Mouse (Mus musculus): ENCODE results near the gene Cox17. TPM values are rescaled to one million over a fixed set of nuclear protein-coding genes. Genes with fewer than 3 reads are reported as not detected.

Gene Cox17
- polyA plus RNA-seq, 1 experiment from 2014 or later = 497 TPM

- ATAC-seq (replicated peaks; ENCODE audit: low FRiP score) (no peak), DNase-seq (ENCODE audit: low spot score) (no peak)
- 84% methylated on average over 8 of the region's 8 CpGs for WGBS
- Histone ChIP-seq H3K27ac (ENCODE audit: low read depth, low read length) (peak overlapping the region; percentile 83), H3K4me2 (peak overlapping the region; percentile 30; the same call in 1 of the 2 replicates), H3K36me3 (ENCODE audit: control insufficient read depth, insufficient read depth, low read length) (no peaks in the 10 kb centered on the region), H3K9me3 (ENCODE audit: control insufficient read depth, low read length) (no peaks in the 10 kb centered on the region), H3K4me1 (replicated peaks; ENCODE audit: control insufficient read depth, insufficient read depth, low read length) (peaks cover 57% of the 10 kb centered on the region), H3K4me3 (ENCODE audit: low read depth, low read length) (no peak overlapping the region), H3K27me3 (replicated peaks; ENCODE audit: control insufficient read depth, insufficient read depth, low read length) (no peaks in the 10 kb centered on the region), H3K9ac (ENCODE audit: low read depth, low read length) (peak overlapping the region; percentile 48)
Observed at GRCm38 (mm10) chr16:38370633-38371374, 24.0 kb downstream of the Cox17 start.

GRCm38 (mm10) chr16:38371705-38372296 lies 25.0 kb downstream of the Cox17 start:
- Histone ChIP-seq H3K4me1 (replicated peaks; ENCODE audit: control insufficient read depth, insufficient read depth, low read length) (peaks cover 66% of the 10 kb centered on the region), H3K36me3 (ENCODE audit: control insufficient read depth, insufficient read depth, low read length) (no peaks in the 10 kb centered on the region), H3K27ac (ENCODE audit: low read depth, low read length) (peak overlapping the region; percentile 83), H3K9ac (ENCODE audit: low read depth, low read length) (peak overlapping the region; percentile 52), H3K4me2 (peak overlapping the region; percentile 58), H3K9me3 (ENCODE audit: control insufficient read depth, low read length) (no peaks in the 10 kb centered on the region), H3K27me3 (replicated peaks; ENCODE audit: control insufficient read depth, insufficient read depth, low read length) (no peaks in the 10 kb centered on the region), H3K4me3 (ENCODE audit: low read depth, low read length) (peak overlapping the region; percentile 34)
- DNase-seq (ENCODE audit: low spot score) (no peak), ATAC-seq (replicated peaks; ENCODE audit: low FRiP score) (peak; percentile 96)
- 49% methylated on average over 15 of the region's 15 CpGs for WGBS

- Histone ChIP-seq H3K36me3 (ENCODE audit: control insufficient read depth, insufficient read depth, low read length) (no peaks in the 10 kb centered on the region), H3K27ac (ENCODE audit: low read depth, low read length) (peak overlapping the region; percentile 83; the same call in 1 of the 2 replicates), H3K4me1 (replicated peaks; ENCODE audit: control insufficient read depth, insufficient read depth, low read length) (peaks cover 70% of the 10 kb centered on the region), H3K4me2 (peak overlapping the region; percentile 58), H3K9me3 (ENCODE audit: control insufficient read depth, low read length) (no peaks in the 10 kb centered on the region), H3K4me3 (ENCODE audit: low read depth, low read length) (peak overlapping the region; percentile 34; the same call in 1 of the 2 replicates), H3K27me3 (replicated peaks; ENCODE audit: control insufficient read depth, insufficient read depth, low read length) (no peaks in the 10 kb centered on the region), H3K9ac (ENCODE audit: low read depth, low read length) (no peak overlapping the region; the same call in 1 of the 2 replicates)
- no peak for DNase-seq (ENCODE audit: low spot score)
- ATAC-seq (replicated peaks; ENCODE audit: low FRiP score) = no peak
- WGBS = 83% methylated on average over 4 of the region's 4 CpGs
Observed at GRCm38 (mm10) chr16:38372876-38373275, 26.1 kb downstream of the Cox17 start.

- H3K9ac ChIP-seq (ENCODE audit: low read depth, low read length) = no peak overlapping the region
Observed at GRCm38 (mm10) chr16:38373439-38373838, 26.6 kb downstream of the Cox17 start.

GRCm38 (mm10) chr16:38373941-38374340 lies 27.1 kb downstream of the Cox17 start:
- Histone ChIP-seq H3K9ac (ENCODE audit: low read depth, low read length) (no peak overlapping the region), H3K4me2 (peak overlapping the region; percentile 58), H3K36me3 (ENCODE audit: control insufficient read depth, insufficient read depth, low read length) (no peaks in the 10 kb centered on the region), H3K9me3 (ENCODE audit: control insufficient read depth, low read length) (no peaks in the 10 kb centered on the region), H3K4me1 (replicated peaks; ENCODE audit: control insufficient read depth, insufficient read depth, low read length) (peaks cover 69% of the 10 kb centered on the region), H3K27me3 (replicated peaks; ENCODE audit: control insufficient read depth, insufficient read depth, low read length) (no peaks in the 10 kb centered on the region), H3K27ac (ENCODE audit: low read depth, low read length) (no peak overlapping the region), H3K4me3 (ENCODE audit: low read depth, low read length) (peak overlapping the region; percentile 13; the same call in 1 of the 2 replicates)
- ATAC-seq (replicated peaks; ENCODE audit: low FRiP score) (no peak), DNase-seq (ENCODE audit: low spot score) (no peak)
- WGBS = 83% methylated on average over 16 of the region's 16 CpGs

More at GRCm38 (mm10) chr16:38373439-38373838, 26.6 kb downstream of the Cox17 start:
- WGBS = 66% methylated on average over 10 of the region's 10 CpGs
- Histone ChIP-seq H3K4me2 (peak overlapping the region; percentile 58), H3K4me3 (ENCODE audit: low read depth, low read length) (no peak overlapping the region), H3K9me3 (ENCODE audit: control insufficient read depth, low read length) (no peaks in the 10 kb centered on the region), H3K27me3 (replicated peaks; ENCODE audit: control insufficient read depth, insufficient read depth, low read length) (no peaks in the 10 kb centered on the region), H3K4me1 (replicated peaks; ENCODE audit: control insufficient read depth, insufficient read depth, low read length) (peaks cover 68% of the 10 kb centered on the region), H3K36me3 (ENCODE audit: control insufficient read depth, insufficient read depth, low read length) (no peaks in the 10 kb centered on the region), H3K27ac (ENCODE audit: low read depth, low read length) (0 out of 2 replicates have a peak overlapping the region, but pooled peaks have one; percentile 6)
- ATAC-seq (replicated peaks; ENCODE audit: low FRiP score) (no peak), DNase-seq (ENCODE audit: low spot score) (no peak)

GRCm38 (mm10) chr16:38374379-38375140 lies 27.8 kb downstream of the Cox17 start:
- WGBS = 62% methylated on average over 10 of the region's 10 CpGs
- Histone ChIP-seq H3K4me3 (ENCODE audit: low read depth, low read length) (peak overlapping the region; percentile 36), H3K27ac (ENCODE audit: low read depth, low read length) (peak overlapping the region; percentile 45; the same call in 1 of the 2 replicates)

GRCm38 (mm10) chr16:38375182-38375581 lies 28.4 kb downstream of the Cox17 start:
- peak overlapping the region; percentile 36 for H3K4me3 ChIP-seq (ENCODE audit: low read depth, low read length)
- peaks cover 61% of the 10 kb centered on the region for H3K4me1 ChIP-seq (replicated peaks; ENCODE audit: control insufficient read depth, insufficient read depth, low read length)
- DNase-seq (ENCODE audit: low spot score) (no peak), ATAC-seq (replicated peaks; ENCODE audit: low FRiP score) (no peak; the same call in 1 of the 2 replicates)
- H3K9me3 ChIP-seq (ENCODE audit: control insufficient read depth, low read length) = no peaks in the 10 kb centered on the region
- peak overlapping the region; percentile 39 for H3K9ac ChIP-seq (ENCODE audit: low read depth, low read length)
- H3K27ac ChIP-seq (ENCODE audit: low read depth, low read length) = peak overlapping the region; percentile 47; the same call in 1 of the 2 replicates
- WGBS = 41% methylated on average over 7 of the region's 7 CpGs
- H3K27me3 ChIP-seq (replicated peaks; ENCODE audit: control insufficient read depth, insufficient read depth, low read length) = no peaks in the 10 kb centered on the region
- no peaks in the 10 kb centered on the region for H3K36me3 ChIP-seq (ENCODE audit: control insufficient read depth, insufficient read depth, low read length)
- peak overlapping the region; percentile 58 for H3K4me2 ChIP-seq

More at GRCm38 (mm10) chr16:38374379-38375140, 27.8 kb downstream of the Cox17 start:
- H3K4me2 ChIP-seq = peak overlapping the region; percentile 58
- no peaks in the 10 kb centered on the region for H3K9me3 ChIP-seq (ENCODE audit: control insufficient read depth, low read length)
- ATAC-seq (replicated peaks; ENCODE audit: low FRiP score) = no peak
- H3K4me1 ChIP-seq (replicated peaks; ENCODE audit: control insufficient read depth, insufficient read depth, low read length) = peaks cover 66% of the 10 kb centered on the region
- no peaks in the 10 kb centered on the region for H3K36me3 ChIP-seq (ENCODE audit: control insufficient read depth, insufficient read depth, low read length)
- no peaks in the 10 kb centered on the region for H3K27me3 ChIP-seq (replicated peaks; ENCODE audit: control insufficient read depth, insufficient read depth, low read length)
- no peak for DNase-seq (ENCODE audit: low spot score)
- peak overlapping the region; percentile 32 for H3K9ac ChIP-seq (ENCODE audit: low read depth, low read length)

- ATAC-seq (replicated peaks; ENCODE audit: low FRiP score) (no peak; the same call in 1 of the 2 replicates), DNase-seq (ENCODE audit: low spot score) (no peak)
- peak overlapping the region; percentile 47; the same call in 1 of the 2 replicates for H3K27ac ChIP-seq (ENCODE audit: low read depth, low read length)
- H3K27me3 ChIP-seq (replicated peaks; ENCODE audit: control insufficient read depth, insufficient read depth, low read length) = no peaks in the 10 kb centered on the region
- WGBS = 26% methylated on average over 16 of the region's 17 CpGs
- no peaks in the 10 kb centered on the region for H3K9me3 ChIP-seq (ENCODE audit: control insufficient read depth, low read length)
- peak overlapping the region; percentile 58 for H3K4me2 ChIP-seq
- H3K9ac ChIP-seq (ENCODE audit: low read depth, low read length) = peak overlapping the region; percentile 43
- H3K4me1 ChIP-seq (replicated peaks; ENCODE audit: control insufficient read depth, insufficient read depth, low read length) = peaks cover 50% of the 10 kb centered on the region
- peak overlapping the region; percentile 36 for H3K4me3 ChIP-seq (ENCODE audit: low read depth, low read length)
- no peaks in the 10 kb centered on the region for H3K36me3 ChIP-seq (ENCODE audit: control insufficient read depth, insufficient read depth, low read length)
Observed at GRCm38 (mm10) chr16:38376163-38376840, 29.5 kb downstream of the Cox17 start.
